Mouse (Mus musculus) cerebellum, postnatal 10 days (tissue): ENCODE measurements at regions not wholly inside any gene's neighbourhood (a gene's known extent, or its start where the extent isn't known, plus 50 kb on each side); places are given as distances from the start of the nearest gene placed in this dataset.
A peak's percentile ranks its signal among the peaks of the same experiment; 100 is the strongest.

Experiments
- DNase-seq, 2 experiments: peaks; one replicate each; pipeline ENCODE4 v3.0.0; 2021; ENCODE audit warnings: mixed read lengths in 2 of 2

DNA sequence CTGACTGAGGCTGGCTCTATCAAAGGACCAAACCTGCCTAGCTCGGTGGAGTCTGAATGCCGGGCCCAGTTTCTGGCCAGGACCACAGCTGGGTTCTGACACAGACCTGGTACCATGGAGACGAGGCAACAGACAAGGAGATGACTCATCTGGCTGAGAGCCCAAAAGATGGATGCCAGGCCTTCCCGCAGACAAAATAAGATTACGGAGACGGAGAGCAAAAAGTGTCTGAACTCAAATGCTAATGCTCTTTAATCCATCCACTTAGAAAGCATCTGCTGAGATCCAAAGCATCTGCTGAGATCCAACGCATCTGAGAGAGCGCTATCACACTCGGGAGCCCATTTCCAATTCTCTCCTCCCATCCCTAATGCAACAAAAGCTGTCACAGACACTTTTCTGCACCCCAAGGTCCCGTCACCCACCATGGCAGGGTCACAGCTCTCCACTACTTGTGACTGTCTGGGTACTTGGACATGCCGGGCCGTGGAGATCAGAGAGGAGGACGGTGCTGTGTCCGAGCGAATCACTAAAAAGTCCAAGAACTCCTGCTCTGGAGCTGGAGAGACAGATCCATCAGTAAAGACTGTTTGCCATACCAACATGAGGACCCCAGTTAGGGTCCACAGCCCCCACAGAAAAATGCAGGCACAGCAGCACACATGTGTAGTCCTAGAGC, 278.3 kb upstream of the Sulf2 start:
- DNase-seq = peak; percentile 83 to 87

DNA sequence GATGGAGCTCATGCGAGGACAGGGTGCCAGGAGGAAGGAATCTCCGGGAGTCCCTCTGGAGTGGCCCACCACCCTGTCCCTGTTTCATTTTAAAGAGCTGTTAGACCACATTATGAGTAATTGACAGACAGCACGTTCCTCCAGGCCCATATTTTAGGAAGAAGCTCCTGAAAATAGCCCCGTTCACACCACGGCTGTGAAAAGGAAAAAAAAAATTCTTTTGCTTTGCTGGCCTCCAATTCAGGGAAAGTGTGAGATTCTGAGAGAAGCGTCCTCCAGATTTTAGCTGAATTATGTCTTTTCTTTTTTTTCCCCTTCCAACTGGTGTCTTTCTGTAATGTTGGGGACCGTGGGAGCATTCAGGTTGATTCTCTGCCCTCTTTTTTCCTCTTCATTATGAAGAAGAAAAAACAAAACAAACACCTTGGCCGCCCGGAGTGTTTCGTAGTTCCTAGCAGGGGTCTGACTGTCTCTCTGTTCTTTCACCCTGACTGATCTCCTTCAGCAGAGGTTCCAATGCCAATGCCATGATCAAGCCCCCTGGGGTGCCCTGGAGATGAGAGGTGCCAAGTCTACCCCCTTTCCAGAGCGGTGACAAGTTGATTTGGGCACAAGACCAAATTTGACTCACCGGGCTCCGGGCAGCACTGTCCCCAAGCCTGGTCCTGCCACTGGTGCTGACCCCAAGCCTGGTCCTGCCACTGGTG, 277.6 kb upstream of the Sulf2 start:
- DNase-seq = peak; percentile 75 to 80

DNA sequence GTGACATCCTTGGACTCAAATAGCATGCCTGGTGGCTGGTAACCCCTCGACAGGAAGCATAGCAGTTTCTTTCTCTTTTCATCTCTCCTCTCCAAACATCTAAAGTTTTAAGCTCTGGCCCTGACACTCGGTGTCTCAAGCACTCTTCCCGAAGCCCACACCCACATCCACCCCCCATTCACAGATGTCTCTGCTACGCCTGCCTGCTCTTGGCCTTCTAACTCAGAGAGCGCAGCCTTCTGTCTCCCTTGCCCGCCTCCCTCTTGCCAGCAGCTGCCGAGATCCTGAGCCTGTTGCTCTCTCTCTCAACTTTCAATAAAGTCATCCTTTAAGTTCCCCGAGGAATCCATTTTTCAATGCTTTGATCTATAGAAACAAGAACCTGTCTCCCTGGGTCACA, 277.1 kb upstream of the Sulf2 start:
- peak; percentile 51 to 62 for DNase-seq

DNA sequence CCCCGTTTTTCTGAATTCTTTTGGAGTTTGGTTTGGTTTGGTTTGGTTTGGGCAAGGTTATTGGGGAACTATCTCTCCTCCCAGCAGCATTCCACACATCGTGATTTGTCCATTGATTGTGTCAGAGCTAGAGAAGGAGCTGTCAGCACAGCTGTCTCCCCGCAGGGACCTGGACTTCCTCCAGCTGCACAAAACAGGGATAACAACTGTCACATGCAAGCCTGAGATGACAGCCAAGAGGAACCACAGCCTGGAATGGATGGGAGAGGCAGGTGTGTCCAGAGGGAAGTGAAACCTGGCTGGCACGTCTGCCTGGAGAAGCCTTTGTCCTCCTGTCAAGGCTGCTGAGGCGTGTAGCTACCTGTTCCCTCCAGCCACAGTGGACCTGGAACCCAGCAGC, 274.5 kb upstream of the Sulf2 start:
- peak in 1 of 2 experiments; percentile 53 for DNase-seq

DNA sequence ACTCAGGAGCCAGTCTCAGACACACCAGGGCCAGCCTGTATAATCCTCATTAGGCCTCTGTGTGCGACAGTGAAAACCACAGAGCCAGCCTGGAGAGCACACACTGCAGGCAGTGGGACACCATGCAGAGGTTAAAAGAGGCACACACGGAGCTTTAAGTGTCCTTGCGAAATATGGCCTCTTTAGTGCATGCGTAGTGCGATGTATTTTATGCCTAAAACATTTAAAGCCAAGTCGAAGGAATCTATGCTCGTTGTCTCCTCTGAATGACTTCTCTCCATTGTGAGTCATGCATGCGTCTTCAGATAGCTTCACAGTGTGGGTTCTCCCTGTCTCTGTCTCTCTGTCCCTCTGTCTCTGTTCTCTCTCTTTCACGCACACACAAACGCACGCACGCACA, 274.0 kb upstream of the Sulf2 start:
- DNase-seq = no peak

DNA sequence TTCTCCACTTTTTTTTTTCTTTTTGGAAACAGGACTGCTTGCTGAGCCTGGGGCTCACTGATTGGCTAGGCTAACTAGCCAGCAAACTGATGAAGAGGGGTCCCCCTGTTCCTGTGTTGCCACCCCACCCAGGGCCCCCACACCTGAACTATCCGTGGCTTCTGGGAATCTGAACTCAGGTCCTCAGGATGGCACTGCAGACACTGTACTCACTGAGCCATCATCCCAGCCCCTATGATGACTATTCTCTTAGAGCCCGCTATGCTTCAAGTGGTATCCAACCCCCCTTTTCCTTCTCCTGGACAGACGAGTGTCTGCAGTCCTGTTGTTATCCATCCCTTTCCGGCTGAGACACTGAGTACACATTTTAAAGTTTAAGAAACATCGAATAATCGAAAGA, 271.9 kb upstream of the Sulf2 start:
- DNase-seq = no peak

DNA sequence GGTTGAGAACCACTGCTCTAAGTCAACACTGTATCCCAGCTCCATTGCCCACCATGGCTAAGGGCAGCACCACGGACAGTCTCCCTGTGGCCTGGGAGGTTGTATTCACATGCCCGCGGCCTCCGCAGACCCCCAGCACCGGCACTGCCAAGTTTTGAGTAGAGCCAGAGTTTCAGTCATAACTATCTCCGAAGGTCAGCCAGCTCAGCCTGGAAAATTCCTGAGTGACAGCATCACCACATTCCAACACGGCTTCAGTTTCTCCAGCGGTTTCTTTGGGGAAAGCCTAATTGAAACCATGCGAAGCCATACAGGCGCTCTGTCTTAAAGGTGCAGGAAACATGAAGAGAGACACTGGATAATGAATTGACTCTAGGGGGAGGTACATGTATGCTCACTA, 271.5 kb upstream of the Sulf2 start:
- DNase-seq = no peak

DNA sequence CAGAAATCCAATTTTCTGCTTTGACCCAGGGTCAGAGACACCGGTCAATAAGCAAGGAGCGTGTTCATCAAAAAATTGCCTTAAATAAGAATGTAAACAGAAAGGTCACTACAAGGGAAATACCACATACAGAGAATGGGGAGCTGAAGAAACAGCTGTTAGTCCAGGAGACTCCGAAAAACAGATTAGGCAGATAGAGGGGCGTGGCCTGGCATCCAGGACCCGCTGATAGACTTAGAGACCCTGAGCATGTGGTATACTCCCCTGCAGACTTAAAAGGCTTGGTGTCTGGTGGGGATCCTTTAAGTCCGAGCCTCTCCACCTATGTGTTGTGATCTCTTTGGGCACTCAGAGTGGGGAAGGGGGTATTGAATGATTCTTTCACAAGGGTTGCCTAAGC, 271.0 kb upstream of the Sulf2 start:
- DNase-seq = no peak

DNA sequence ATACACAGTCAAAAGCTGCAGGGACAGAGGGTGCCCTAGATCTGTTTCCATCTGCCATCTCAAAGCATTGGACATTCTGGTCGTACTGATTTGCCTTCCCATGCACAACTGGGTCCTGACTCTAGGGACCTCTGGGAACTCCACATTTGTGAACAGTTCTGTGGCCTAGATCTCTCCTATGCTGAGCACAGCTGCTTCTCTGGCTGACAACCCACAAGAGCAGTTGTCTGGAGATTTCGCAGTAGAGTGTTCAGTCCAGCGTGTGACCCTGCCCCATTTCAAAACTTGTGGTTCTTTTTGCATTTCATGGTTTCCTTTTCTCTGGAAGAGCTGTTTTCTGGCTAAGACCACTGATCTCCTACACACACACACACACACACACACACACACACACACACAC, 269.7 kb upstream of the Sulf2 start:
- DNase-seq = no peak

DNA sequence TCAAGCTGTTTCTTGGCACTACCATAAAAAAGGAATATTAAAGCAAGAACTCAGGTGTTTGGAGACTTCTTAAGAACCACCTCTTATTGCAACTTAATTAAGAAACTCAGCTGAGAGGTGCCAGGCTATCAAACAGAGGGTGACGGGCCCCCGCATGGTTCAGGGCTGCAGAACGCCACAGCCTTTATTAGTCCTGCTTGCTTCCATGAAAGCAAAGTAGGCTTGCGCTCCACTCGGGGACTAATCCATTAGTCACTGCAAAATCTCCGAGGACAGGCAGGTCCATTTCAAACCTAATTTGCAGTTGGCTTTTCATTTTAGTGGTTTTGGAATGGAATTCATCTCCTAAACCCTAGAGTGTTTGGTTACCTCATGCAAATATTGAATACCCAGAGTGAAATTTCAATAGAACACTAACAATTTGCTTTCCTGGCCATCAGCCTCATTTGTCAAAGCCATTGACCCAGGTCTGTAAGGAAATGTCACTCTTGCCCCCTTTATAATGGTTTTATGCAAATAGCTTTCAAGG, 267.7 kb upstream of the Sulf2 start:
- no peak for DNase-seq

DNA sequence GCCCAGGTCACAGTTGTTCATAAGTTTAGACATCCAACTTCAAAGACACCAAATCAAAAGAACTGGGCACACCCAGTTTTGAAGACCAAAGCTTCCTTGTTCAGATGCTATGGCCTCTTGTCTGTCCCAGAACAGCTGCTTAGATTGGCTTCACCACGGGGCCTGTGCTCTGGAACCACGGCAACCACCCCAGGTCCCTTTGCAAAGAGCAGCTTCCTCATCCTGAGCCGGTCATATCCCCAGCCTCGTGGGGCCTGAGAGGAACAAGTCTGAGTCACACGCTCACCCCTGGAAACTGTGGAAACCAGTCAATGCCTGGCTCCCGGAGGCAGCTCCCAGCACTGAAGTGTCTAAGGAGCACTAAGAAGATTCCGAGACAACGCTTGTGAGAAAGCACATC, 264.8 kb upstream of the Sulf2 start:
- DNase-seq = no peak

DNA sequence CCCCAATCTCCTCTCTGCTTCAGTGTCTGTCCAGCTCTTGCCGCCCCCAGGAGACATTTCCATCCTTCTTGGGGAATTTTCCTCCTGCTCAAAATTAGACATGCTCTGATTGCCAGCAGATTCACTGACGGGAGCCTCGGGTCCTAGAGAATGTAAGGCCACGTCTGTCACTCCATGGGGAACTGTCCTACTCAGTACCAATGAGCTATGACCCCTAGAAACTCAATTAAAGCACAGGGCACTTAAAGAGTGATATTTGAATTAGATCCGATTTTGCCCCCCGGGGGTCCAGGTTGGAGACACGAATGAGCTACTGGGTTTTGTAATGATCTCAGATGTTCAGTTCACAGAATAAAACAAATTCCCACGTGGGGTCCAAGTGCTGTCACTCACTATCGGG, 263.8 kb upstream of the Sulf2 start:
- DNase-seq = no peak

DNA sequence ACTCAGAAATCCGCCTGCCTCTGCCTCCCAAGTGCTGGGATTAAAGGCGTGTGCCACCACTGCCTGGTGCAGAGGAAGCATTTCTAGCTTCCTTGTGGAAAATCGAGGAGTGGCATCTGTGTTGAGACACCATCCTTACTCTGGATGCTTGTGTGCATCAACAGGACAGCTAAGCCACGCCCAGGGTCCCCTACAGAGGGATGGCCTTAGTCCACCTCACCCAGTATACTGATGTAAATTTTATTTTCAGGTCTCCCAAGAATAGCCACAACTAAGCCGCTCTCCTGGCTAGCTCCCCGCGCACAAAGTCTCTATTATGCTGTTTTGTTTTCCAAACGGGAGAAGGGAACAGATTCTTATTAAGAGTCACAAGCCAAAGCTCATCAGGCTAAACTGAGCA, 262.8 kb upstream of the Sulf2 start:
- no peak for DNase-seq

DNA sequence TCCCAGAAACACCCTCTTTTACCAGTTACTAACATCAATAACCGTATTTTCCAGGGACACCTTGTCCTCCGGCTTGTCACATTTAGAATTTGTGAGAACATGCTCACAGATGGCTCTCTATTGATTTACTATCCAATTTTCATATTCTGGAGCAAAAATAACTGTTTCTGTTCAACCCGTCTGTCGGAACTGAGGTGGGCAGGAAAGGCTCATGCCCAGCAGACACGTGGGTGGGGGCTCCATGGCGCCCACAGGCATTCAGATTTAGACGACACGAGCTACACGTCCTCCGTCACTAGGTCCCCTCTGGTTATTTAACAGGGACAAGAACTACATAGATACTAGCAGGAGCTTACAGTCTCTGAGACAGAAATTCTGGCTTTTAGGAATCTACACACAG, 262.2 kb upstream of the Sulf2 start:
- no peak for DNase-seq

DNA sequence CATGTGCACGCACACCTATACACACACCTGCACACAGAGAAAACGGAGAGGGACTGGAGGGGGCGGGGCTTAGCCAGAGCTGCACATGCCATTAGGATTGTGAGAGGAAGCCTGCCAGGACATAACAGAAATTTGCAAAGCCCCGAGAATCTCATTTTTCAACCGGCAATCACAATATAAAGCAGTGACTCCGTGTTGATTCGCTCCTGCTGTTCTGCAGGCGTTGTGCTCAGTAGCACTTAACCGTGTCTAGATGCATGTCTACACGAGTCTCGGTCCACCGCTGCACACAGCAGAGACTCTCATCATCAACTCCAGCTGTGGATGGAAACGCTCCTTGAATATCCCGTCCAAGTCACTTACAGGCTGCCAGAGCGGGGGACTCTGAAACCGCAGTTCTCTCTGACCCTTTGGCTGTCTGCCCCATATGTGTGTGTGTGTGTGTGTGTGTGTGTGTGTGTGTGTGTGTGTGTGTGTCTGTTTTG, 260.1 kb upstream of the Sulf2 start:
- DNase-seq = no peak

DNA sequence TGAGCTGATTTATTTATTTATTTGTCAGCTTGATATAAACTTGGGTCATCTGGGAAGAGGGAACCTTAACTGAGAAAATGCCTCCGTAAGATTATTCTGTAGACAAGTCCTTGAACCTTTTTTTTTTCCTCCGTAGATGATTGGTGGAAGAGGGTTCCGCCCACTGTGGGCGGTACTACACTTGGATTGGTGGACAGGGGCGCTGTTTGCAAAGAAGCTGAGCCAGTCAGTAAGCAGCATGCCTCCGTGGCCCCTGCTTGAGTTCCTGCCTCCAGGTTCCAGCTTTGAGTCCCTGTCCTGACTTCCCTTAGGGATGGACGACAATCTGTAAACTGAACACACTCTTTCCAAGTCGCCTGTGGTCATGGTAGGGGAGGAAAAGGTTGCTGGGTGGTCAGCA, 259.4 kb upstream of the Sulf2 start:
- no peak for DNase-seq

DNA sequence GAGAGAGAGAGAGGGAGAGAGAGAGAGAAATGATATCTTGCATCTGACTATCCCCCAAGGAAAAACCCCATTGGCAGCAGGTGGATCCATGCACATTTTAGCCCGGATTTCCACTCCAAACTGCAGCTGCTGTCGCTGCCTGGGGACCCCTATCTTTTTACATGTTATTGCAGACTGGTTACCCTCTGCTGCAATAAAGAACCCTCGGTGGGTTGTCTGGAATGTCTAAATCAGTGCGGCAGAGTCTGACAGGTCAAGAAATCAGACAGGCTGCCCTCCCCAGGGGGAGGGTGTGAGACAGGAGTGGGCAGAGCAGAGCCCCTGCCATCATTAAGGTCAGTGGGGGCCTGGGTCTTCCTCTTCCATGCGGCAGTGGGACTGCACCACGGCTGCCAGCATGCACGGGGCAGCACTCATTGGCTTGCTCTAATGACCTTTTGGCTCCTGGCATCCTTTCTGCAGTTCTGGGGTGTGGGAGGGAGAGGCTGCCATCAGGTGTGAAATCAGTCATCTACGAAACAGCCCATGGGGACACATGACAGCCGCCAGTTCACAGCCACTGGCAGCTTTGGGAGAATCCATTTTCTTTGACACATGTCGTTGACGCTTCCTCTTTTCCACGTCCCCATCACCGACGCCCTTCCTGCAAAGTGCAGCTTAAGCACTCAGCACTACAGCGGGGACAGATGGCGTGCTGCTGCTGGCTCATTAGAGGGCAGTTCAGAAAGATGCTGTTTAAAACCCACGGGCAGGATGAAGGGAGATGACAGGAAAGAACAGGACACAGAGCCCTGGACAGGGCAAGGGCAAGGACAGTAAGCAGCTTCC, 256.8 kb upstream of the Sulf2 start:
- DNase-seq = peak; percentile 42 to 51

DNA sequence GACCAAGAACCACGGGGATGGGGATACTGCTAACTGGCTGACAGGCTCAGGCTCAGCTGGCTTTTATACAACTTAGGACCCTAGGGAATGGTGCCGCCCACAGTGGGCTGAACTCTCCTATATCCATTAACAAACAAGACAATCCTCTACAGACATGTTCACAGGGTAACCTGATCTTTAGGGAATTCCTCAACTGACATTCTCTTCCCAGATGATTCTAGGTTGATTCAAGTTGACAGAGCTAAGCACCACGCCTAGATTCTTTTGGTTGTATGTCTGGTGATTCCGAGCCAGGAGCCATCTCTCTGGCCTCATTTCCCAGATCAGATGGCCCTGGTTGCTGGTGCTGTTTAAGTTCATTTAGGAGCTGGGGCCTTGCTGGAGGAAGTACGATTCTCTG, 253.9 kb upstream of the Sulf2 start:
- no peak for DNase-seq

DNA sequence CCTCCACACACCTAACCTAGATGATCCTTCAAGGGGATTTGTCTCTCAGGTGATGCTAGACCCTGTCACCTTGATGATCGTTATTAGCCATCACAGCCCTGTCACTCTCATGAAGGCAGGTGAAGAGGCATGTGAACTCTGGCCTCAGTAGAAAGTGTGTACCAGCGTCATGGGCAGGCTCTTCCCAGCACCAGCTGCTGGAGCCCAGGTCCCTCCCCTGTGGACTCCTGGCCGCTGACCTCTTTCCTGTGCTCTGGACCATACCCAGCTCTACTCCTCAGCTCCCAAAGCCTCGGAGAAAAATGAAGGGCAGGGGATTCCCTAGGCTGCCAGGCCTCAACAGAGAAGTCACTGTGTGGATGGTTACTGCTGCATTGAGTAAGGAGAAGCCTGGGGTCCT, 253.3 kb upstream of the Sulf2 start:
- DNase-seq = no peak

DNA sequence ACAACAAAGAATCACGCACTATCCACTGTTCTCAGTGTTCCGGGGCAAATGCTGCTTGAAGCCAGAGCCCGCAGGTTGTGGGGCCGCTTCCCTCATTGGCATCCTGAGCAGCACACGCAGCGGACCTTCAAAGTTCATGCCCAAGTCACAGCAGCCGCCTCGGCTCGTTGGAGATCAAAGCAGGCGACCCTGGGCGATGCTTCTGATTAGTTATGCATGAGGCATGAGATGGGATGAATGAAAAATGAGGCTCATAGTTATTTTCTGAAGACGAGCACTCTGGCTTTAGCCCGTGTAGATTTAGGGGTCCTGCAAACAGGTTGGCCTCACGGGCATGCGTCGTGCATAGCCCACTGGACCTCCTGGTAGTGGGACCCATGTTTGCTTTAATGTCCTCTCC, 252.5 kb upstream of the Sulf2 start:
- no peak for DNase-seq

DNA sequence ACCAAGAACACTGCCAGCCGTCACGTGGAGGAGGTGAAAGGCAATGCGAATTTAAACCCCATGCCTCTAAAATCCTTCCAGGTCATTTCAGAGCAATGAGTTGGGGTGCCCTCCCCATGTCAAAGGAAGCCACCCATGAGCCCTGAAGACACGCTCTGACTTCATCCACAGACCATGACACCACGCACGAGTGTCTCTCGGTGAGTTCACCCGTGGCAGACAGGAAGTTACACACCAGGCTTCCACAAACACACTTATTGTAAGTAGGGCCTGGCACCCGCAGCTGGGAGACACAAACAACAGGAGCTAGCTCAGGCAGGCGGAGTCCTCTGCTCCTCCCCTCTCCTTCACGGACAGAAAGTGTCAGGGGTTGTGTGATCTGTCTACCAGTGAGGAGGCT, 251.4 kb upstream of the Sulf2 start:
- DNase-seq = no peak

DNA sequence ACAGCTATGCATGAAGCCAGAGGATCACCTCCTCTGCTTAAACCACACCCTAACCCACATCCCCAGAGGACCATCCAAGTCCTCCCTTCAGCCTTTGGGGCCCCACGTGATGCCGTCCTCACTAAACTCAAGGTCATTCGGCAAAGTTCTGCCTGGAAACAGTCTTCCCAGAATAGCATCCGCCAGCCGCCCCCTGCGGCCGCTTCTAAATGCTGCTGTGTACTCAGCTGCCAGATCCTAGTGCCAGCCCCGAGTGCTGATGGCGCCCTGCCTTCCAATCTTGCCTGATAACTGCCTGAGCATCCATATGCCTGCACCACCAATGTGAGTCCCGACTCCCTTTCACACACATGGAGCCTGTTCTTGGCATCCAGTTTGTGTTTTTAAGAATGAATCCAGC, 247.9 kb upstream of the Sulf2 start:
- DNase-seq = peak; percentile 85 to 88

DNA sequence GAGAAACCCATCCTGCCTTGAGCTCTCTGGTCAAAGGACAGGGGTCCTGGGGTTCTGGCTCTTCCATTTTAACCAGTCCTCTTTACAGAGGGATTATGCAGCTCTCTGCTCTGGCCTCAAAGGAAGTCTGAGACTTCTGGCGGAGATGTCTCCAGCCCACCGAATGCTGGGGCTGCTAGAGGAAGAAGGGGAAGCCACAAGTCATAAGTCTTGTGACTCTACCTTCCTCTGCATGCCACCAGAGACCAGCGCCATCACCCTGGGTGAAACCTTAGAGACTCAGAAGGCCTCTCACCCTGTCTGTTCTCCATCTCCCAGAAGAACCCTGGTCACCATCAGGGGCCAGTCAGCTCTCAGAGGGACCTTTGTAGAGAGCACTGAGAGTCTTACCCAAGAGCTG, 246.4 kb upstream of the Sulf2 start:
- DNase-seq = no peak

DNA sequence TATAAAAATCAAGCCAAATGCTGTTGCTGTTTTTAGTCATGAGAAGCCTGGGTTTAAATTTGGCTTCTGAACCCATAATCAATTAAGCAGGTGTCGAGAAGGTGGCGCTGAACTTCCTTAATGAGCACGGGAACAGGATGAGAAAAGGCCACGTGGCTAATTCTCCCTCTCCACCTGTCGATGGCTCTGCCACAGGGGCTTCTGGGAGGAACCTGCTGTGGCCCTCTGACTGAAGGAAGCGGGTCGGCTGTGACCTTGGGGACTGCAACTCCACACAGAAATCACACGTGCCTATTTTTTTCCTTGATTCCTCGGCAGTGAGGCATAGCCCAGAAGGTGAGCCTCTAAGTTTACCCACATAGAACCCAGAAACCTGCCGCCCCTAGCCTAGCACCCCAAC, 244.8 kb upstream of the Sulf2 start:
- DNase-seq = no peak
